Mouse (Mus musculus) adipocyte (in vitro differentiated cells): ENCODE data around the gene Gm49336.

Experiments
- DNase-seq: peaks from one replicate; pipeline ENCODE4 v3.0.0-alpha.2; 2016; ENCODE audit warnings: low spot score

Gm49336 gene

GRCm38 (mm10) chr14:60238551-60238950, 12.8 kb downstream of the Gm49336 start:
- no peak for DNase-seq

- no peak for DNase-seq
Observed at GRCm38 (mm10) chr14:60219886-60220285, 31.4 kb downstream of the Gm49336 start.

DNA sequence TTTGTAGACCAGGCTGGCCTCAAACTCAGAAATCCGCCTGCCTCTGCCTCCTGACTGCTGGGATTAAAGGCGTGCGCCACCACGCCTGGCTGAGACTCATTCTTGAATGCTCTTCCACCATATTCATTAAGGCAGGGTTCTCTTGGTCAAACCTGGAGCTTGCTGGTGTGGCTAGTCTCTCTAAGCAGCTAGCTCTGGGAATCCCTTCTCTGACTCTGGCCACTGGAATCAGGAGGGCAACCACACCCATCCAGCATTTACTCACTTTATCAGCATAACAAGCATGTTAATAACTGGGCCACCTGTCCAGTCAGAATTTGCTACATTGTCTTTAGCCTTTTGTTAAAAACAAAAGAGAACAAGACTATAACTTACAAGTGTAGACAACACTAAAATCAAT, 33.7 kb downstream of the Gm49336 start:
- no peak for DNase-seq

DNA sequence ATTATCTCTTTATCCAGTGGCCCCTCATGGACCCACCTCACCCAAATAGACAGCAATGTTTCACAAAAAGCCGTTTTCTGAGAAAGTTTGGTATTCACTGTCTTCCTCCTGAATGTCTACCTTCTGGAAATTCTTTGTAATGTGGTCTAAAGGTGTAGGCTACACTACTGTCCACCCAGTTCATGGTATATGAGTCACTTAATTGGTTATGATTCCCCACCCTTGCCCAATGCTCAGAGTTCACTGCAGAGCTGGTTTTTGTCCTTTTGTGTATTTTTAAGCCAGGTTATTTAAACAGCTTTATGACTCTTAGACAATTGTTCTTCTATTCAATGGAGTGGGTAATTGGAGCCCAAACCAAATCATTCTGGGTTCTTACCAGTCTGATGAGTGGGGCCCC, 35.2 kb downstream of the Gm49336 start:
- no peak for DNase-seq

- no peak for DNase-seq
Observed at GRCm38 (mm10) chr14:60215000-60215399, 36.3 kb downstream of the Gm49336 start.

- DNase-seq: no peak
Observed at GRCm38 (mm10) chr14:60214040-60214439, 37.3 kb downstream of the Gm49336 start.

GRCm38 (mm10) chr14:60209166-60209565, 42.1 kb downstream of the Gm49336 start:
- DNase-seq: no peak

- DNase-seq: no peak
Observed at GRCm38 (mm10) chr14:60204993-60205392, 46.3 kb downstream of the Gm49336 start.

GRCm38 (mm10) chr14:60196884-60197283, 54.4 kb downstream of the Gm49336 start, which contains the start of gene Atp8a2:
TSS of gene Atp8a2 (minus strand) at chr14:60197179.
- no peak for DNase-seq

DNA sequence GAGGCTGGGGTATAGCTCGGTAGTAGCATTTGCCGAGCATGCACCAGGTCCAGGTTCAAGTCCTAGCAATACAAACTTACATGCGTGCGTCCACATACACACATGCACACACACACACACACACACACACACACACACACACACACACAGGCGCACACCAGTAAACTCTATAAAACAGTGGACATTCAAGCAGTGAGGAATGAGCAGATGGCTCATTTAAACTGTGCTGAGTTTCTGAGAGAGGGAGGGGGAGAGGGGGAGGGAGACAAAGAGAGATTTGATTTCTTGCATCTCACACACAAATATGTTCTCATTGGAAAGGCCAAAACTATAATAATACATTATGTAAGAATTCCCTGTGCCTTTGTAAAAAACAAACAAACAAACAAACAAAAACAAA, 55.3 kb downstream of the Gm49336 start:
- DNase-seq: no peak

DNA sequence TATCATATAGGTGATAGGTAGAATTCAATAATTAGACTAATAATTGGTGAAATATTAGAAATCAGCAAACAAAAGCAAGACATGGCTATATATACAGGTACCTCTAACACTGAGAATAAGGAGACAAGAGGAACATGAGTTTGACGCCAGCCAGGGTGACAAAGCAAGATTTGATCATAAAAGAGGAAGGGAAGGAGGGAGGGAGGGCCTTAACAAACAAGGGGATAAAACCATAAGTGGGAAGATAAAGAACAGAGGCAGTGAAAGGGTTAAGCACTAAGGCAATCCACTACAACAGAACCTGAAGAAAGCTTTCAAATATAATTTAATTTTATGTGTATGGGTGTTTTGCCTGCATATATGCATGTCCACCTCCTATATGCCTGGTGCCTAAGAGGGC, 56.7 kb downstream of the Gm49336 start:
- DNase-seq: no peak

DNA sequence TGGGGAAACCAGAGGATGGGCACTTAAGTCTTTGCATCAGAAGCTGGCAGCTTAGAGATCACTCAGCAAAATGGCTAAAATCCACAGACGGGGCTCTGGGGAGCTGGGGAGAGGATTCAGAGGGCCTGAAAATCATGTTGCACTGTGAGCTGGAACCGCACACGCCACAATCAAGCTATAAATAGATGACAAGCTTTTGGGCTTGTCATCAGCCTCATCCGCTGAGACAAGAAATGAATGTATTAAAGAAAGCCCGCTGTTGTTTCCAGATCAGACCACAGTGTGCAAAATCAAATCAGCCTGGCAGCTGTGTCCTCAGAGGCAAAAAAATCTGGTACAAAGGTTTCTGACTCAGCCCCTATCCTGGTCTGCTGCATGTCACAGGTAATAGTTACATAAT, 61.5 kb downstream of the Gm49336 start:
- DNase-seq: no peak

DNA sequence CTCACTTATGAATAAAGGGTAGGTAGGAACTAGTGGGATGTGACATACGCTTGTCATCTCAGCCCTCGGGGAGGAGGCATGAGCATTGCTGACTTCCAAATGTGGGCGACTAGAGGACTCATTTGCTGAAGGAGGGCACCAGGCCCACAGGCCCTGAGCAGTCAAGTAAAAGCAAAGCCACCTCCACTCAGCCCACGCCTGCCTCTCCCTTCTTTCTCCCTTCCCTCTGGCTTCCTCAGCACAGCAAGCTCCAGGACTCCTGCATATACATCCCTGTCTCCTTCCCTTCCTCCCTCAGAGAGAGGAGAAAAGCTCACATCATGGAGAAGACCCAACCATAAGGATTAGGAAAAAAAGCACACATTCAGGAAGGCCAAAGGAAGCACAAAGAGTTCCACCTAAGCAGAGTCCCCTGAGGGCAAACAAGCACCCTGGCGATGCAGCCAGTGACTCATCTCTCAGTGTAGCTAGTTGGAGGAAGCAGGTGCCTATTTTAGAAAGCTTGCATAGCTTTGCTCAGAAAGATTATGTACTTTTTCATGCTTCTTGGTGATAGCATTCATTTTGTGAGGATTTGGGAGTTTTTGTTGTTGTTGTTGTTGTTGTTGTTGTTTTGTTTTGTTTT, 63.0 kb downstream of the Gm49336 start:
- no peak for DNase-seq

DNA sequence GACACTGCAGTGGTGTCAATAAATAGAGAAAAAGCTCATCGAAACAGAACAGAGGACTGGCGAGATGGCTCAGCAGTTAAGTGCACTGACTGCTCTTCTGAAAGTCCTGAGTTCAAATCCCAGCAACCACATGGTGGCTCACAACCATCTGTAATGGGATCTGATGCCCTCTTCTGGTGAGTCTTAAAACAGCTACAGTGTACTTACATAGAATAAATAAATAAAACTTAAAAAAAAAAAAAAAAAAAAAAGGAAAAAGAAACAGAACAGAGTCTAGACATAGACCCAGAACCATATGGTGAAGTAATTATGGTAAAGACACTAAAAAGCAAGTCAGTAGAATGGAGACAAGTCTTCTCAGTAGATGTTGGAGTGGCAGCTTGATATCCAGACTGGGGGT, 70.0 kb downstream of the Gm49336 start:
- DNase-seq: no peak

GRCm38 (mm10) chr14:60178571-60178955, 72.7 kb downstream of the Gm49336 start:
- no peak for DNase-seq

- DNase-seq: no peak
Observed at GRCm38 (mm10) chr14:60177614-60178570, 73.4 kb downstream of the Gm49336 start.

- no peak for DNase-seq
Observed at GRCm38 (mm10) chr14:60176891-60177613, 74.3 kb downstream of the Gm49336 start.

GRCm38 (mm10) chr14:60176469-60176890, 74.8 kb downstream of the Gm49336 start:
- DNase-seq: no peak

DNA sequence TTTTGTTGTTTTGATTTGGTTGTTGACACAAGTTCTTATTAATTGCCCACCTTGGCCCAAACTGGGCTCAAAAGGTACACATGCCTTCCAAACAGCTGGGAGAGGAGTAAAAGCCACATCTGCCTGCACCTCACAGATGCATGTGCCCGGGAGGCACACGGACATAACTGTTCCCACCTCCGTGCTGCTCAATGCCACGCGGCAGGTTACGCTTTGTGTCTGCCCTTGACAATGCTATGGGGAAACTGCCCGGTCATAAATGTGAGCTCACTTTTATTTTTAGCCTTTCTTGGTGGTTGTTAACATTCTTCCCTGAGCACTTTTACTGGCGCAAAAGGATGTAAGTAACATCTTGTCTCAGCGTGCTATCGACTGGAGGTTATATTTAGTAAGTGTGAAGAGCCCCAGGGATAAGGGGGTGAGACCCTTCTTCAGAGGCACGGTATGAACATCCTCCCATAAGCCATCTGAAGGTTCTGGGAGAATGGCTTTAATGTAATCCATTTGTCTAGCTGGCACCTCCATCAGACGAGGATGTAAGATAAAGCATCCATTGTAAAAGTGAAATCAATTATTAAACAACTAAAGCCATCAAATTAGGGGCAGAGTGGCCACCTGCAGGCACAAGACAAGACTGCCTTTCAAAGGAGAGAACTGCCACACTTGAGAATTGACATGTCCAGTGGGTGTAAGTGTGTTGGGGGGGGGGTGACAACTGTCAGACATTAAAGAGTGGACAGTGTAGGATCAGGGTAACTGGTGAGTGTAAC, 78.8 kb downstream of the Gm49336 start:
- no peak for DNase-seq

DNA sequence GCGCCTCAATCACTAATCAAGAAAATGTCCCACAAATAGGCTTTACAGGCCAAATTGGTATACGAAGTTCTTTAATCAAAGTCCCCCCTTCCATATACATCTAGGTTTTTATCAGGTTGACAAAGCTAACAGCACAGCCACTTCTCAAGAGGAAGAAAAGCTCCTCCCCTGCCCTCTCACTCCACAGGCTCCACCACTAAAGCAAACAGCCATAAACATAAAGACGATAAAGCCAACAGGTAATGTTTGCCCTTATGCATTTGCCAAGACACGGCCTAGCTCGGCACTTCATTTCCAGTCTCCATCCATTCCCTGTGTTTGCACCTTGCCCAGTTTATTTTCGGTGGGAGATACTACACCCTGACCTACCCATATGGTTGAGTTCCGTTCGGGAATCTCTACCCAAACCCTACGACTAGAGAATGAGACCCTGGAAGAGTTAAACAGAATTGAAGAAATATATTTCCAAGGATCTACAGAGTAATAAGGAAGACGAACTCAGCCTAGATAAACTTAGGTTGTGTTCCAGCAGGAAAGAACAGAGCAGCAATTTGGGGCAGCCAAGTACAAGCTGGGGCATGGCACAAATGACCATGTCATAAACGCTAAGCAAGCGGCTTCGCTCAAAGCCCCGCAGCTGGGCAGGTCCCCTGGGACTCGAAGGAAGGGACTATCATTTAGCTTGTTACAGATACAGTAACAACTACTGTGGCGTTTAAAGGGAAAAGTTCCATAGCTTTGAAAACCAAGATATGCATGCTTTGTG, 80.3 kb downstream of the Gm49336 start:
- no peak for DNase-seq

DNA sequence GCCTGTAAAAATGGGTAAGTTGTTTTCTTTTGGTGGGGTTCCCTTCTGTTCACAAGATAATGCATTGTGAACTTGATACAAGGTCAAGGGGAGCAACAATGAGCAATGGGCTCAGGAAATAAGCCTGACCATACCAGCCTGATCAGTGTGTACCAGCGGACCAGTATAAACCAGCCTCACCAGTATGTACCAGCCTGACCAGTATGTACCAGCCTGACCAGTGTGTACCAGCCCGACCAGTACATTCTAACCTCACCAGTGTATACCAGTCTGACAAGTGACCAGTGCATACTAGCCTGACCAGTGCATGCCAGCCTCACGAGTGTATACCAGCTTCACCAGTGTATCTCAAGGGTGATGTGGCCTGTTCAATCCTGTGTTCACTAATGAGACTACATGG, 87.9 kb downstream of the Gm49336 start:
- DNase-seq: no peak
